Mouse (Mus musculus): Measurements from ENCODE around the gene Mkrn3. TPM values are rescaled to one million over a fixed set of nuclear protein-coding genes. Genes with fewer than 3 reads are reported as not detected.

Gene Mkrn3
- total RNA-seq (2015; ENCODE audit: low replicate concordance) (not detected in 2 replicates), total RNA-seq (2017; ENCODE audit: low replicate concordance) (not detected in 2 replicates)

DNA sequence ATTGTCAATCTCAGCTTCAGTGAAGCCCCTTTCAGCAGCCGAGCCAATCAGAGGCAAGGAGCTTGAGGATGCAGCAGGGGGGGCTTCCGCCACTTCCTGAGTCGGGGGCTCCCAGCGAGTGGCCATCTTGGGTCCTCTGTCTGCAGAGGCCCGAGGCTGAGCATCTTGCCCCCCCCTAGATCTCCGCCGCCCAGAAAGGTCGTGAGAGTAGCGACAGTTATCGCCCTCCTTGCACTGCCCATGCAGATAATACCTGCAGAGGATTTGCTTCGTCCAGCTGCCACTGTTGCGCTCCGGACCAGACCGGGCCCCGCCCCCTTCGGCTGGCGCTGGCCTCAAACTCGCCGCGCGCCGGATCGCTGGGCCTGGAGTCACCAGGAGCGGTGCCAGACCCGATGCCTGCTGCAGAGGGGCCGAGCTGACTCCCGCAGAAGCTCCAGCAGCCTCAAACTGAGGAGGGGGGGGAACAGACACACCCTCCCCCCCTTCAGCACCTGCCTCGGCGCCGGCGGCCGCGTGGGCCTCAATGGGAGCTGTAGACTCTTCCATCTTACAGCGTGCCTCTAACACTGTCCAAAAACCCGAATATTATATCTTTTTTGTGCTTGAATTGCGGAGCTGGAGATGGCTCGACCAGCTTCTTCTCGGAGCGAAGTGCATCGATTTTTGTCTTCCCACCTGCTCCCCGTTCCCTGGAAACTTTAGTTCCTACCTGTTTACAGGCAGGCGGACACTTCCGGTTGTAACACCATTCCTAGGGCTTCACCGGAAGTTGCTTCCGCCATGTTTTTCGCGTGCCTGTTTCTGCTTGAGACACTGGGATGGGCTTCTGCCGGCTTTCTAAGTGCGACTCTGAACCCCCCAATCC lies at the start of gene Mkrn3:
Mkrn3 (minus strand) TSS at position 647 of the 868 bp plus-strand sequence.
- ATAC-seq (replicated peaks; ENCODE audit: low FRiP score, poor library complexity, severe bottlenecking): no peak

DNA sequence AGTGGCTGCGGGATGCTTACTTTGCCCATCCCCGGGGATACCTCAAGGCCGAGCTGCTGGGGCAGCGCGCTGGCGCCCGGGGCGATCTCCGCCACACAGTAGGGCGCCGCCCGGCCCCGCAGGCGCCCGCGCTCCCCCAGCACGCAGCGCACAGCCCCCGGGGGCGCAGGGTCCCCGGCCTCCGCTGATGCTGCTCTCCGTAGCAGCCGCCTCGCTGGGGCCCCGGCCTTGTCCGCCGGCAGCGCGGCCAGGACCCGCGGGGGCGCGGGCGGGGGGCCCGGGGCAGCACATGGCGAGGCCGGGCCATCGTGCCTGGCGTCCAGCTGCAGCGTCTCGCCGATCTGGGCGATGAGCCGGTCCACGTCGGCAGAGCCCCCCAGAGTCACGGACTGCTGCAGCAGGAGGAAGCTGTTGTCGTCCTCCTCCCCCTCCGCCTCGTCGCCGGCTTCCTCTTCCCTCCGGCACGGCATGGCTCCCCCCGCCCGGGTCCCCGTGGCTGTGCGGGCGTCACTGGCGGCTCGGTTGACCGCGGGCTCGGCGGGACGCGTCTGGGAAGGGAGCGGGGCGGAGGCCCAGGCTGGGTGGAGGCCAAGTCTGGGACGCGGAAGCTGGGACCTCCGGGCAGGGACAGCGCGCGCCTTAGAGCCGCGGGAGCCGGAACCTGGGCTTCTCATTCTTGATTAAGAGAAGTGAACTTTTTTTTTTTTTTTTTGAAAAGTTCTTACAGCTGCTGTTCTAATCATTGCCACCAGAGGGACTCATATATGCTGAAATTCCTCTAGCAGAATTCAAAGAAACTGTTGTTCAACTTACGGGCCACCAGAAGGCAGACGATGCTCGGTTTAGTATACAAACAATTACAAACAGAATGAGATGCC lies 44.2 kb upstream of the Mkrn3 start, which contains the start of gene Peg12:
Peg12 (minus strand) TSS at position 633 of the 878 bp plus-strand sequence.
- no peak for ATAC-seq (replicated peaks; ENCODE audit: low FRiP score, poor library complexity, severe bottlenecking)

- ATAC-seq (replicated peaks; ENCODE audit: low FRiP score, poor library complexity, severe bottlenecking): no peak
Measured at GRCm38 (mm10) chr7:62463007-62463877, 43.3 kb upstream of the Mkrn3 start.

- no peak for ATAC-seq (replicated peaks; ENCODE audit: low FRiP score, poor library complexity, severe bottlenecking)
Measured at GRCm38 (mm10) chr7:62462229-62463006, 42.5 kb upstream of the Mkrn3 start.

DNA sequence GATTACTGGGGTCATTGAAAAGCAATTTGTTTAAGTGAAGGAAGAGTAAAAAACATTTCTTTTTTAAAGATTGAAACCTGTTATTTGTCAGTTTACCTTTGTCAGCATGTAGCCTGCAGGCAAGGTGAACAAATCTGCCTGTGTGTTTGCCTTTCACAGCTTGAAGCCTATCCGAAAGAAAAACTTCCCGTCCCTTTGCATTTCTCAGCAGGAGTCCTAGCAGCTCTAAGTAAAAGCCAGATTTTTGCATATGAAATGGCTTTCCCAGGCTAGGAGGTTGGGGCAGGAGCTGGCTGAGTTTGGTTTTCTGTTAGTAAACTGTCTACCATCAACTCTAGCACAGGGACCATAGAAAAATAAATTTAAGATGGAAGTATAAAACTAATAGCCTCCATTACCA lies 32.4 kb upstream of the Mkrn3 start:
- no peak for ATAC-seq (replicated peaks; ENCODE audit: low FRiP score, poor library complexity, severe bottlenecking)

DNA sequence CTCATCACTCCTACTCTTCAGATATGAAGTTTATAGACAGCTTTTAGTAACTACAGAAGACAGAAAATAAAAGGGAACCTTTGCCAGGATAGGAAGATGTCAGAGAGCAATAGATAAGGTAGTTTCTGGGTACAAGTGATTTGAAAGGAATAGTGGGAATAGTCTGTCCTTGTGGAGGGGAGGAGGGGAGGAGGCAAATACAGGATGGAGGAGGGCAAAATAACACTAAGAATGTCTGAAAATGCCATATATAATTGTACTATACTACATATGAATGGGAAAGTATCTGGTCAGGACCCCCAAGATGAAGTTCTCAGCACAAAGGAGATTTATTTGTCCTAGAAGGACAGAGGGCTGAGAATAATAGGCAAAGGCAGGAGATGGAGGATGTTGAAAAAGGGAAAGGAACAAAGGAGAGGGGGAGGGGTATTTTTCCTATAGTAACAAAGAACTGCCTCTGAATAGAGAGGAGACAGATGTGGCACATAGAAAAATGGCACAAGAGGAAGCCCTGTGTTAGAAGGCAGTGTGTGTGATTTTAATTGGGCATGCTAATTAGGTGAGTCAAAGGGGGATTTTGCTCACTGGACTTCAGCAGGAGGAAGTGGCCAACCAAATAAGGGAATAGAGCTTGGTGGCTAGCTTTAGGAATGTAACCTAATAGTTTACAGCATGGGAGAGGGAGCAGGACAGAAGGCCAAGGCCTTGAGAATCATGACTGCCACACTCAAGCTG lies 25.7 kb upstream of the Mkrn3 start:
- no peak for ATAC-seq (replicated peaks; ENCODE audit: low FRiP score, poor library complexity, severe bottlenecking)

- no peak for ATAC-seq (replicated peaks; ENCODE audit: low FRiP score, poor library complexity, severe bottlenecking)
Measured at GRCm38 (mm10) chr7:62436394-62436793, 16.5 kb upstream of the Mkrn3 start.

DNA sequence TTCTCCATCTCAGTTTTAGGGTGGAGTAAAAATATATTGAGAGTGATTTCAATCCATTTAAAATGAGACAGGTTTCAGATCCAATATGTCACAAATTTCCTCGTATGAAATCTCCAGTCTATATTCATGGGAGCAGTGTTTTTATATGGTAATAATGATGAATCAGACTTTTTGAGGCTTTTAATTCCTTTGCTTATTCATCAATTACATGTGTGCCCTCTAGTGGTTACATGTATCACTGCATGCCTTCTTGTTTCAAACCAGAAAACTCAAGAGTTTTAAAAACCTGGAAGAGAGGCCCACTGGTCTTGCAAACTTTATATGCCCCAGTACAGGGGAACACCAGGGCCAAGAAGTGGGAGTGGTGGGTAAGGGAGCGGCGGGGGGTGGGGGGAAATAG lies 13.3 kb upstream of the Mkrn3 start:
- no peak for ATAC-seq (replicated peaks; ENCODE audit: low FRiP score, poor library complexity, severe bottlenecking)

DNA sequence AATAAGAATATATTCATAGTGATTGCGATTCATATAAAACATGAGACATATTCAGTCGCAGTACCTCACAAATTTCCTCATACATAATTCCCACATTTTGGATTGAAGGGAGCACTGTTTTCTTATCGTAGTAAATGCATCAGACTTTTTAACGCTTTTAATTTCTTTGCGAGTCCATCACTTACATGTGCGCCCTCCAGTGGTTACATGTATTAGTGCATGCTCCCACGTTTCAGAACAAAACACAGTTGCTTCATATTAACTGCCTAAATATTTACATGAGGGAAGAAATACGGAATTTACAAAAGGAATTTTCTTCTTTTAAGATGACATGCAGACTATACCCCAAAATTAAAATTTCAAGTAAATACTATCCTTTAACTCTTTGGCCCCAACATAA lies 8.4 kb upstream of the Mkrn3 start:
- no peak for ATAC-seq (replicated peaks; ENCODE audit: low FRiP score, poor library complexity, severe bottlenecking)

DNA sequence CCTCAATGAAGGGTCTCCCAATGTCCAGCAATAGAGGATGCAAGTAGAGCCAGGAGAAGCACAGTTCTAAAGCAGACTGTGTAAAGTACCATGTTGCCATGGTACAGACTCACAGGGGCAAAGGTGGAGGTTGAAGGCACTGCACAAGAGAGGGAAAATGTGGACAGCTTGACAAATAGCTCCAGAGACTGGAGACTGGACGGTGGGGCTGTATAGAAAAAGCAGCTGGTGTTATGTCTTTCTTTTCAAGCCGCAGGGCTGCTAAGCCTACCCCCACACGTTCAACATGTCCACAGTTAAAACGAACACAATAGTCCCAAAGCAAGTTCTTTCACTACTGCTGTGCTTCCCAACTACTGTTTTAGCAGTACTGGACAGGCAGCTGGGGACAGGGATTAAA lies 3.3 kb upstream of the Mkrn3 start:
- ATAC-seq (replicated peaks; ENCODE audit: low FRiP score, poor library complexity, severe bottlenecking): no peak

DNA sequence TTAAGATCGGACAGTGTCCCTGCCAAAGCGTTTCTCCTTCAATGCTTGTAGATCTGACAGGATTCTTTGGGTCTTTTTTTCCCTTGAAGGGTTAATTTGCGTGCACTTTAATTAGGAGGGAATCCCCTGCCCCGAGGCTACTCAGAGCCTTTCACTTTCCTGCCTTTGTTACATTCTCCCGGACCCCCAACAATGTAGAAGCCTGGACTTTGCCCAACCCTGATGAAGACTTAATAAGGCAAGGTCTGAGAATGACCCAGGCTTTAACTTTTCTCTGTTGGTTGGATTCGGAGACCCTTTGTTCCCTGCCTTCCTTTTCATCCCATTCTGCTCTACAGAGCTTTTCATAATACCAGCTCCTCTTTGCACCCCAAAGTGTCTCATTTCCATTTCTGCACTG lies 627 bp upstream of the Mkrn3 start:
- ATAC-seq (replicated peaks; ENCODE audit: low FRiP score, poor library complexity, severe bottlenecking): no peak

DNA sequence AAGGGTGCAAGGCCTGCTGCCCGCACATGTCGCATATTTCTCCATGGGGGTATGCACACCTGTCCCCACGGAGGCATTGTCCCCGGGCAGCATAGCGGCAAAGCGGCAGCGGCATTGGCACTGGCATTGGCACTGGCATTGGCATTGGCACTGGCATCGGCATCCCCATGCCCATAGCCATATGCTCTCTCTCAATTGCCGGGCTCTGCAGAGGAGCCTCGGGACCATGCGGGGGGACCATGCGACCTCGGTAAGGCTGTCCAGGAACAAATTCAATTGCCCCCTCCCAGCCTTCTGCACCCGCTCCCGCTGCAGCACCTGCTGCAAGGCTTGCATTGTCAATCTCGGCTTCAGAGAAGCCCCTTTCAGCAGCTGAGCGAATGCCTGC lies 840 bp downstream of the Mkrn3 start:
- no peak for ATAC-seq (replicated peaks; ENCODE audit: low FRiP score, poor library complexity, severe bottlenecking)

GRCm38 (mm10) chr7:62418346-62418745 lies 1.6 kb downstream of the Mkrn3 start:
- ATAC-seq (replicated peaks; ENCODE audit: low FRiP score, poor library complexity, severe bottlenecking): no peak

DNA sequence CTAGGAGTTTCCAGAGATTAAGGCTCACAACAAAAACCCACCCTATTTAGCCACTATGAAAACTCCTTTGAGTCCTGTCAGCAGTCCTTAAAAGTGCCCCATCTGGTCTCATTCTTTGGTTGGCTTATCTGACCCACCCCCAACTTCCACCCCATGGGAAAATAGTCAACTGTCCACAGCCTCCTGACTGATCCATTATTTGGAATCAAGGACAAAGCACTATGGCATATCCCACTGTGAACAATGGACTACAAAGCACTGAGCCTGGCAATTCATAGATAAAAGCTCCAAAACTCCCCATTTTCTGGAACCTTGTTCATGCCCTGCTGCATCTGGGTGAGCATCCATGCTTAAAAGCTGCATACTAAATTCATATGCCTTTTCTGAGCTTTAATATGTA lies 3.8 kb downstream of the Mkrn3 start:
- no peak for ATAC-seq (replicated peaks; ENCODE audit: low FRiP score, poor library complexity, severe bottlenecking)

DNA sequence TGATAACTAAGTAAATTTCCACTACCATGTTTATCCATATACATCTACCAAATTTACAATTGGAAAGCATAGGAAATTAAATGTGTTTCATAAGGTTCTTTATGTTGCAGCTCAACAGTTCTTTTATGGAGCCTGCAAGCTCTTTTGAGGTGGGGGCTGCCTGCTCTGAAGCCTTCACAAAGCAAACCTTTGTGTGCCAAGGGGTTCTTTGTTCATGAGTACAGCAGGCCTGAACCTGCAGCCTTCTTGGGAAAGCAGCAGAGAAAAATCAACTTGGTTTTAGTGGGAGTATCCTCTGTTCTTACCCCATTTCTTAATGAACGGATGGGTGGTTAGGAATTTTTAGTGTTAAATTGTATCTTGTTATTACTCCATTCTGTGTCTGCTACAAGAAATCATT lies 4.7 kb downstream of the Mkrn3 start:
- no peak for ATAC-seq (replicated peaks; ENCODE audit: low FRiP score, poor library complexity, severe bottlenecking)

GRCm38 (mm10) chr7:62407803-62408202 lies 12.1 kb downstream of the Mkrn3 start:
- no peak for ATAC-seq (replicated peaks; ENCODE audit: low FRiP score, poor library complexity, severe bottlenecking)

DNA sequence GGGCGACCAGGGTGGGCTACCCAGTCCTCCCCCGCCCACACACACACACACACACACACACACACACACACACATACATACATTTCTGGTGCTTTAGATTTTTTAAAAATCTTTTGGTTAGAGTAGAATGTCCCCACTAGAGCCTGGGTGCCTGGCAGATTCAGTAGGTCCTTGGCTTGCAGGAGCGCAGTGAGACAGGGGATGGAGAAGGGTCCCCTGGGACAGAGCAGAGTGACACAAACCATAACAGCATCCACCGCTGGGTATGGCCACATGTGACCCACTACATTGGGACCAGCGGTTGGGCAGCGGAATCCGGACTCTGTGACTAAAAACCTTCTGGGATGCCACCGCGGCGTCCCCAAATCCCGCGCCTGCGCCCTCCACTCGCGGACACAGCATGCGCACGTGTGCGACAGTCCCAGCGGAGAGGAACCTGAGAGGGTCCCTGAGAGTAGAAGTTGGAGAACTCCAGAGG lies 13.3 kb downstream of the Mkrn3 start:
- no peak for ATAC-seq (replicated peaks; ENCODE audit: low FRiP score, poor library complexity, severe bottlenecking)

DNA sequence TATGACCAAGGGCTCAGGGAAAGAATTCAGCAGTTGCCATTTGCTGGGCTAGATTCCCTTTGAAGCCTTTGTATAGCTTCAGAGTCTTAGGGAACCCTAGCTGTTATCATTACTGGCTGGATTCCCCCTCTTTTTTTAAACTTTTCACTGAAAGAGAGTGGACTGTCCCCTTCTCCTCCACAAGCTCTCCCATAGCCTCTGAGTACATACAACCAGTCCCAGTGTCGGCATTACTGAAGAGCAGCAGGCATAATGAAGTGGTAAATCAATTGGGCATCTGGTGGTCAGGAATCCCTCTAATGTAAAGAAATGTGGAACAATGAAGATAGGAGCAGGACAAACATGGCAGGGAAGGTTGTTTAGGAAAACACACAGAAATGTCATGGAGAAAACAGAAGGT lies 27.7 kb downstream of the Mkrn3 start:
- ATAC-seq (replicated peaks; ENCODE audit: low FRiP score, poor library complexity, severe bottlenecking): no peak

All from erythroblast, adult 5-6 weeks (primary cell).